ENCODE assay signal across 23 mouse cellular contexts in genomic region chr5:114914855-114915254, GRCm38 (mm10). TPM values are rescaled to one million over a fixed set of nuclear protein-coding genes. Genes with fewer than 3 reads are reported as not detected.
DNase-seq lines count a peak whose midpoint lies in the region; ATAC-seq and TF ChIP-seq lines count a peak whose summit lies in the region.
"Had no signal": no experiment of that assay in that cellular context is flagged by ENCODE, and none has a peak within 500 bp of the region (broad histone marks: within the 10 kb centered on the region; RNA-seq: fewer than 3 reads in every experiment).

No protein-coding gene starts in this region.

- H3K9me3 ChIP-seq in heart, embryonic 15.5 days (replicated peaks), result no peaks in the 10 kb centered on the region
- no peaks in the 10 kb centered on the region for H3K9me3 ChIP-seq in megakaryocyte, embryonic 14.5 days
- H3K9me3 ChIP-seq in limb, embryonic 14.5 days (ENCODE audit: control insufficient read depth, low read length), result no peaks in the 10 kb centered on the region
- H3K9me3 ChIP-seq: forebrain, embryonic 13.5 days; liver, embryonic 15.5 days; midbrain, embryonic 12.5 days had no signal

- no peak for TF ChIP-seq POLR2A in limb, embryonic 14.5 days (IDR thresholded peaks at IDR 0.05; ENCODE audit: borderline replicate concordance, extremely low read depth, insufficient read depth, insufficient read length)
- no peak for TF ChIP-seq POLR2A in cerebellum, adult 2 months (IDR thresholded peaks at IDR 0.05; ENCODE audit: borderline replicate concordance, insufficient read depth, low read length)

- H3K9ac ChIP-seq in heart, embryonic 15.5 days, result no peak overlapping the region
- no peak overlapping the region for H3K9ac ChIP-seq in limb, embryonic 14.5 days (ENCODE audit: low read depth, low read length, severe bottlenecking)
- H3K9ac ChIP-seq: forebrain, embryonic 13.5 days; hindbrain, embryonic 14.5 days; liver, embryonic 15.5 days; midbrain, embryonic 12.5 days had no signal

- intact Hi-C loops in heart, postnatal 14 days (cut with DNase I), result no loop called here

- H3K4me3 ChIP-seq in heart, embryonic 15.5 days, result no peak overlapping the region
- H3K4me3 ChIP-seq in megakaryocyte, embryonic 14.5 days (replicated peaks), result peak overlapping the region; percentile 2
- no peak overlapping the region for H3K4me3 ChIP-seq in limb, embryonic 14.5 days (replicated peaks; ENCODE audit: low read length)
- H3K4me3 ChIP-seq in cerebellum, adult 2 months (replicated peaks; ENCODE audit: insufficient read depth, low read depth, low read length), result no peak overlapping the region
- H3K4me3 ChIP-seq: forebrain, embryonic 13.5 days; liver, embryonic 15.5 days; midbrain, embryonic 12.5 days had no signal

- H3K4me2 ChIP-seq in heart, embryonic 15.5 days, result no peak overlapping the region
- no peak overlapping the region for H3K4me2 ChIP-seq in limb, embryonic 14.5 days (replicated peaks; ENCODE audit: low read depth, low read length, severe bottlenecking)
- H3K4me2 ChIP-seq: forebrain, embryonic 13.5 days; hindbrain, embryonic 14.5 days; liver, embryonic 15.5 days; midbrain, embryonic 12.5 days had no signal

- 54% methylated on average over 8 of the region's 8 CpGs for WGBS in heart, embryonic 15.5 days
- 52% methylated on average over 8 of the region's 8 CpGs for WGBS in limb, embryonic 14.5 days
- 64% methylated on average over 8 of the region's 8 CpGs for WGBS in cerebellum, adult 2 months

- H3K4me1 ChIP-seq in heart, embryonic 15.5 days (replicated peaks), result no peaks in the 10 kb centered on the region
- peaks cover 19% of the 10 kb centered on the region for H3K4me1 ChIP-seq in megakaryocyte, embryonic 14.5 days
- no peaks in the 10 kb centered on the region for H3K4me1 ChIP-seq in limb, embryonic 14.5 days (ENCODE audit: control insufficient read depth, insufficient read depth, low read length)
- no peaks in the 10 kb centered on the region for H3K4me1 ChIP-seq in cerebellum, adult 2 months (ENCODE audit: control insufficient read depth, insufficient read depth, low read length)
- H3K4me1 ChIP-seq: forebrain, embryonic 13.5 days; liver, embryonic 15.5 days; midbrain, embryonic 12.5 days had no signal

- H3K27ac ChIP-seq in heart, embryonic 15.5 days, result no peak overlapping the region
- H3K27ac ChIP-seq in limb, embryonic 14.5 days (replicated peaks; ENCODE audit: low read depth, low read length), result no peak overlapping the region
- no peak overlapping the region for H3K27ac ChIP-seq in cerebellum, adult 2 months (ENCODE audit: insufficient read depth, low read length)
- H3K27ac ChIP-seq: forebrain, embryonic 13.5 days; hindbrain, embryonic 14.5 days; liver, embryonic 15.5 days; midbrain, embryonic 12.5 days had no signal

- H3K36me3 ChIP-seq in heart, embryonic 15.5 days, result no peaks in the 10 kb centered on the region
- no peaks in the 10 kb centered on the region for H3K36me3 ChIP-seq in megakaryocyte, embryonic 14.5 days (replicated peaks; ENCODE audit: low read length)
- H3K36me3 ChIP-seq in limb, embryonic 14.5 days (ENCODE audit: control insufficient read depth, insufficient read depth, low read length), result no peaks in the 10 kb centered on the region
- H3K36me3 ChIP-seq: liver, embryonic 15.5 days; midbrain, embryonic 12.5 days had no signal

- H3K27me3 ChIP-seq in heart, embryonic 15.5 days, result no peaks in the 10 kb centered on the region
- peaks cover 5% of the 10 kb centered on the region for H3K27me3 ChIP-seq in megakaryocyte, embryonic 14.5 days (replicated peaks)
- H3K27me3 ChIP-seq in limb, embryonic 14.5 days (ENCODE audit: control insufficient read depth, insufficient read depth, low read length), result no peaks in the 10 kb centered on the region
- H3K27me3 ChIP-seq in cerebellum, adult 2 months (ENCODE audit: control insufficient read depth, insufficient read depth, low read length), result no peaks in the 10 kb centered on the region
- H3K27me3 ChIP-seq: forebrain, embryonic 13.5 days; liver, embryonic 15.5 days had no signal

- ATAC-seq in heart, embryonic 15.5 days (replicated peaks; ENCODE audit: insufficient number of reproducible peaks, insufficient read depth, low FRiP score, low read depth), result 0 out of 2 replicates have a peak, but pooled peaks have one; percentile 39
- ATAC-seq in megakaryocyte, adult 5-6 weeks (ENCODE audit: poor library complexity, severe bottlenecking), result no peak
- ATAC-seq in limb, embryonic 14.5 days (ENCODE audit: low FRiP score, low read depth), result no peak
- ATAC-seq: forebrain, embryonic 13.5 days; intestine, embryonic 16.5 days had no signal

- TF ChIP-seq CTCF in cerebellum, adult 2 months (IDR thresholded peaks at IDR 0.05; ENCODE audit: borderline replicate concordance, insufficient read depth, low read depth, low read length), result no peak

- DNase-seq in heart, postnatal 14 days, result no peak
- DNase-seq in brain, adult 2 months (ENCODE audit: low read depth, low spot score), result peak; percentile 70
- DNase-seq in limb, embryonic 14.5 days (ENCODE audit: low spot score), result peak; percentile 33
- DNase-seq in spleen, postnatal 10 days (ENCODE audit: low spot score in 2 of 2), result no peak
- DNase-seq in cerebellum, adult 2 months, result no peak
- DNase-seq: B cell, adult 2 months; cerebellum, adult 18-20 months; gastrocnemius, postnatal 10 days; heart, postnatal 10 days had no signal

RNA-seq across cellular contexts. Expression of gene Oasl1, which starts 8.2 kb away (rescaled TPM):
- polyA plus RNA-seq in heart, embryonic 15.5 days (2015; fragmentation: Nextera tagmentation; extraction: Ambion mirVana), result 0.63 and 0.91 TPM in 2 replicates
- total RNA-seq in heart, postnatal 14 days (2021), result under 1 TPM in 1 of 2 experiments, not detected in 1; 0.83 TPM
- polyA plus RNA-seq in megakaryocyte, embryonic 14.5 days (2012; ENCODE audit: insufficient read depth, low replicate concordance), result 6.4 TPM in 1 of 2 replicates, not detected in the other
- total RNA-seq in megakaryocyte, adult 5-6 weeks (2015), result 4.3 and 9.3 TPM in 2 replicates
- 1.3 and 2.4 TPM in 2 replicates for total RNA-seq in megakaryocyte, adult 5-6 weeks (2017)
- polyA plus RNA-seq in limb, embryonic 14.5 days (2012; rRNA removed), result 0.59 and 1.2 TPM in 2 replicates
- 0.36 and 0.39 TPM in 2 replicates for polyA plus RNA-seq in limb, embryonic 14.5 days (2014; fragmentation: Nextera tagmentation; extraction: Ambion mirVana)
- 0.36 and 0.46 TPM in 2 replicates for polyA plus RNA-seq in cerebellum, adult 2 months (2012; rRNA removed)
- total RNA-seq: gastrocnemius, postnatal 10 days had no signal

RNA-seq across cellular contexts. Expression of gene Oasl2, which starts 18.1 kb away (rescaled TPM):
- 7.3 and 19.6 TPM in 2 replicates for polyA plus RNA-seq in heart, embryonic 15.5 days (2015; fragmentation: Nextera tagmentation; extraction: Ambion mirVana)
- total RNA-seq in heart, postnatal 14 days (2021), result 1 to 10 TPM; 5.1 to 5.3 TPM
- 8.6 TPM in 1 of 2 replicates, not detected in the other for polyA plus RNA-seq in megakaryocyte, embryonic 14.5 days (2012; ENCODE audit: insufficient read depth, low replicate concordance)
- total RNA-seq in megakaryocyte, adult 5-6 weeks (2015), result 55.8 and 59.4 TPM in 2 replicates
- 32.3 TPM in 2 replicates for total RNA-seq in megakaryocyte, adult 5-6 weeks (2017)
- 1.6 and 2.0 TPM in 2 replicates for polyA plus RNA-seq in limb, embryonic 14.5 days (2012; rRNA removed)
- 1.7 and 1.9 TPM in 2 replicates for polyA plus RNA-seq in limb, embryonic 14.5 days (2014; fragmentation: Nextera tagmentation; extraction: Ambion mirVana)
- 5.3 and 6.9 TPM in 2 replicates for polyA plus RNA-seq in cerebellum, adult 2 months (2012; rRNA removed)

RNA-seq across cellular contexts. Expression of gene 2210016L21Rik, which starts 27.1 kb away (rescaled TPM):
- 36.0 and 40.0 TPM in 2 replicates for polyA plus RNA-seq in heart, embryonic 15.5 days (2015; fragmentation: Nextera tagmentation; extraction: Ambion mirVana)
- 10 to 100 TPM; 28.6 to 31.2 TPM for total RNA-seq in heart, postnatal 14 days (2021)
- 16.4 and 35.8 TPM in 2 replicates for polyA plus RNA-seq in megakaryocyte, embryonic 14.5 days (2012; ENCODE audit: insufficient read depth, low replicate concordance)
- total RNA-seq in megakaryocyte, adult 5-6 weeks (2015), result 6.3 and 10.3 TPM in 2 replicates
- 7.3 and 8.1 TPM in 2 replicates for total RNA-seq in megakaryocyte, adult 5-6 weeks (2017)
- polyA plus RNA-seq in limb, embryonic 14.5 days (2012; rRNA removed), result 34.1 and 41.3 TPM in 2 replicates
- 54.7 and 72.7 TPM in 2 replicates for polyA plus RNA-seq in limb, embryonic 14.5 days (2014; fragmentation: Nextera tagmentation; extraction: Ambion mirVana)
- polyA plus RNA-seq in cerebellum, adult 2 months (2012; rRNA removed), result 137 and 141 TPM in 2 replicates

RNA-seq across cellular contexts. Expression of gene Hnf1a, which starts 56.0 kb away (rescaled TPM):
- polyA plus RNA-seq in heart, embryonic 15.5 days (2015; fragmentation: Nextera tagmentation; extraction: Ambion mirVana), result 0.15 and 0.39 TPM in 2 replicates
- total RNA-seq in heart, postnatal 14 days (2021), result under 1 TPM in 1 of 2 experiments, not detected in 1; 0.10 TPM
- not detected in 2 replicates for polyA plus RNA-seq in megakaryocyte, embryonic 14.5 days (2012; ENCODE audit: insufficient read depth, low replicate concordance)
- not detected in 2 replicates for total RNA-seq in megakaryocyte, adult 5-6 weeks (2015)
- not detected in 2 replicates for total RNA-seq in megakaryocyte, adult 5-6 weeks (2017)
- 0.03 and 0.08 TPM in 2 replicates for polyA plus RNA-seq in limb, embryonic 14.5 days (2012; rRNA removed)
- 0.06 TPM in 1 of 2 replicates, not detected in the other for polyA plus RNA-seq in limb, embryonic 14.5 days (2014; fragmentation: Nextera tagmentation; extraction: Ambion mirVana)
- 0.05 TPM in 1 of 2 replicates, not detected in the other for polyA plus RNA-seq in cerebellum, adult 2 months (2012; rRNA removed)
- total RNA-seq: adrenal gland, adult 18-20 months; common myeloid progenitor, adult 5-6 weeks; gastrocnemius, postnatal 10 days; heart, adult 8-10 months; heart, postnatal 10 days had no signal
- polyA plus RNA-seq: hindbrain, embryonic 14.5 days; limb, embryonic 11.5 days had no signal

RNA-seq across cellular contexts. Expression of gene Gm9936, which starts 56.4 kb away (rescaled TPM):
- not detected in 2 replicates for polyA plus RNA-seq in heart, embryonic 15.5 days (2015; fragmentation: Nextera tagmentation; extraction: Ambion mirVana)
- total RNA-seq in heart, postnatal 14 days (2021), result not detected
- polyA plus RNA-seq in megakaryocyte, embryonic 14.5 days (2012; ENCODE audit: insufficient read depth, low replicate concordance), result not detected in 2 replicates
- total RNA-seq in megakaryocyte, adult 5-6 weeks (2015), result not detected in 2 replicates
- total RNA-seq in megakaryocyte, adult 5-6 weeks (2017), result not detected in 2 replicates
- polyA plus RNA-seq in limb, embryonic 14.5 days (2012; rRNA removed), result 0.12 and 0.13 TPM in 2 replicates
- 0.08 and 0.36 TPM in 2 replicates for polyA plus RNA-seq in limb, embryonic 14.5 days (2014; fragmentation: Nextera tagmentation; extraction: Ambion mirVana)
- polyA plus RNA-seq in cerebellum, adult 2 months (2012; rRNA removed), result 0.16 TPM in 2 replicates
- total RNA-seq: adrenal gland, adult 18-20 months; common myeloid progenitor, adult 5-6 weeks; ES-E14; gastrocnemius, postnatal 10 days; heart, adult 8-10 months; heart, postnatal 10 days had no signal
- polyA plus RNA-seq: kidney, embryonic 16.5 days; liver, embryonic 15.5 days had no signal

Comparison
In these comparisons a context has a peak if more than half of its experiments do, and no peak if none do; other contexts are left out.
1. DNase-seq: peak in brain, adult 2 months (single experiment) and limb, embryonic 14.5 days (single experiment); none in heart, postnatal 14 days (0 of 2), spleen, postnatal 10 days (0 of 2) and cerebellum, adult 2 months (0 of 2).